Mouse (Mus musculus): ENCODE measurements around the gene Cryaa.

Gene Cryaa

GRCm38 (mm10) chr17:31658136-31658467 is 19.5 kb upstream of the Cryaa start:
- in situ Hi-C loops (cut with MboI; ENCODE audit: unreplicated experiment in 2 of 2): loop anchor here in 1 of 2 experiments (5.0 to 25.0 kb wide), 2 partner anchors 141 to 546 kb away; partner anchors contain the start of gene Wdr4

GRCm38 (mm10) chr17:31658468-31659185 is 19.0 kb upstream of the Cryaa start, which contains the start of gene U2af1:
U2af1 (minus strand) TSS chr17:31658892.
- in situ Hi-C loops (cut with MboI; ENCODE audit: unreplicated experiment in 2 of 2): loop anchor here in 1 of 2 experiments (5.0 to 25.0 kb wide), 2 partner anchors 141 to 546 kb away; partner anchors contain the start of gene Wdr4

- in situ Hi-C loops (cut with MboI; ENCODE audit: unreplicated experiment in 2 of 2): loop anchor here (5.0 to 25.0 kb wide), 6 partner anchors 143 to 646 kb away; partner anchors contain the start of genes Tff3 (in 1 of the 2) and Wdr4 (in 1 of the 2)
Measured at GRCm38 (mm10) chr17:31660661-31661250, 16.9 kb upstream of the Cryaa start.

GRCm38 (mm10) chr17:31662855-31663254 is 14.8 kb upstream of the Cryaa start:
- in situ Hi-C loops (cut with MboI; ENCODE audit: unreplicated experiment in 2 of 2): loop anchor here (5.0 to 25.0 kb wide), 6 partner anchors 146 to 648 kb away; partner anchors contain the start of genes Tff3 (in 1 of the 2) and Wdr4 (in 1 of the 2)

- in situ Hi-C loops (cut with MboI; ENCODE audit: unreplicated experiment in 2 of 2): loop anchor here (5.0 to 25.0 kb wide), 7 partner anchors 147 to 657 kb away; partner anchors contain the start of genes Tff3 (in 1 of the 2) and Wdr4 (in 1 of the 2)
Measured at GRCm38 (mm10) chr17:31664760-31665159, 12.8 kb upstream of the Cryaa start.

- in situ Hi-C loops (cut with MboI; ENCODE audit: unreplicated experiment in 2 of 2): loop anchor here (5.0 to 25.0 kb wide), 5 partner anchors 334 to 661 kb away; partner anchors contain the start of gene Tff3 (in 1 of the 2)
Measured at GRCm38 (mm10) chr17:31668306-31668705, 9.3 kb upstream of the Cryaa start.

- in situ Hi-C loops (cut with MboI; ENCODE audit: unreplicated experiment in 2 of 2): loop anchor here in 1 of 2 experiments (25.0 kb wide), 1 partner anchor 558 kb away; no protein-coding TSS in a partner anchor
Measured at GRCm38 (mm10) chr17:31670163-31670562, 7.4 kb upstream of the Cryaa start.

GRCm38 (mm10) chr17:31671698-31672097 is 5.9 kb upstream of the Cryaa start:
- in situ Hi-C loops (cut with MboI; ENCODE audit: unreplicated experiment in 2 of 2): loop anchor here in 1 of 2 experiments (25.0 kb wide), 1 partner anchor 559 kb away; no protein-coding TSS in a partner anchor

- in situ Hi-C loops (cut with MboI; ENCODE audit: unreplicated experiment in 2 of 2): loop anchor here in 1 of 2 experiments (25.0 kb wide), 1 partner anchor 560 kb away; no protein-coding TSS in a partner anchor
Measured at GRCm38 (mm10) chr17:31672279-31672678, 5.3 kb upstream of the Cryaa start.

- in situ Hi-C loops (cut with MboI; ENCODE audit: unreplicated experiment in 2 of 2): loop anchor here in 1 of 2 experiments (25.0 kb wide), 1 partner anchor 562 kb away; no protein-coding TSS in a partner anchor
Measured at GRCm38 (mm10) chr17:31674426-31674825, 3.2 kb upstream of the Cryaa start.

GRCm38 (mm10) chr17:31680450-31680849 is 2.8 kb downstream of the Cryaa start:
- in situ Hi-C loops (cut with MboI; ENCODE audit: unreplicated experiment in 2 of 2): loop anchor here (5.0 to 25.0 kb wide), 4 partner anchors 347 to 807 kb away; no protein-coding TSS in a partner anchor

GRCm38 (mm10) chr17:31685514-31686224 is 8.1 kb downstream of the Cryaa start:
- in situ Hi-C loops (cut with MboI; ENCODE audit: unreplicated experiment in 2 of 2): loop anchor here (5.0 to 25.0 kb wide), 4 partner anchors 337 to 802 kb away; no protein-coding TSS in a partner anchor

- in situ Hi-C loops (cut with MboI; ENCODE audit: unreplicated experiment in 2 of 2): loop anchor here (5.0 to 25.0 kb wide), 4 partner anchors 336 to 801 kb away; no protein-coding TSS in a partner anchor
Measured at GRCm38 (mm10) chr17:31686225-31686564, 8.6 kb downstream of the Cryaa start.

GRCm38 (mm10) chr17:31688112-31688511 is 10.5 kb downstream of the Cryaa start:
- in situ Hi-C loops (cut with MboI; ENCODE audit: unreplicated experiment in 2 of 2): loop anchor here (5.0 to 25.0 kb wide), 4 partner anchors 334 to 799 kb away; no protein-coding TSS in a partner anchor

GRCm38 (mm10) chr17:31689606-31690005 is 12.0 kb downstream of the Cryaa start:
- in situ Hi-C loops (cut with MboI; ENCODE audit: unreplicated experiment in 2 of 2): loop anchor here (5.0 to 25.0 kb wide), 5 partner anchors 168 to 798 kb away; partner anchors contain the start of gene Sik1 (in 1 of the 2)

- in situ Hi-C loops (cut with MboI; ENCODE audit: unreplicated experiment in 2 of 2): loop anchor here (5.0 to 25.0 kb wide), 3 partner anchors 164 to 794 kb away; partner anchors contain the start of gene Sik1 (in 1 of the 2)
Measured at GRCm38 (mm10) chr17:31692918-31693317, 15.3 kb downstream of the Cryaa start.

- in situ Hi-C loops (cut with MboI; ENCODE audit: unreplicated experiment in 2 of 2): loop anchor here (5.0 to 25.0 kb wide), 3 partner anchors 164 to 794 kb away; partner anchors contain the start of gene Sik1 (in 1 of the 2)
Measured at GRCm38 (mm10) chr17:31693330-31694022, 15.9 kb downstream of the Cryaa start.

GRCm38 (mm10) chr17:31694023-31694376 is 16.4 kb downstream of the Cryaa start:
- in situ Hi-C loops (cut with MboI; ENCODE audit: unreplicated experiment in 2 of 2): loop anchor here (5.0 to 25.0 kb wide), 3 partner anchors 163 to 793 kb away; partner anchors contain the start of gene Sik1 (in 1 of the 2)

GRCm38 (mm10) chr17:31694949-31695348 is 17.3 kb downstream of the Cryaa start:
- in situ Hi-C loops (cut with MboI; ENCODE audit: unreplicated experiment in 2 of 2): loop anchor here (5.0 to 25.0 kb wide), 4 partner anchors 52 to 792 kb away; partner anchors contain the start of gene Sik1 (in 2 of the 2)

Measured in v-Abl transformed pro-B cells (cell line).